Mouse (Mus musculus) kidney, postnatal 36 days (tissue): Measurements from ENCODE around the gene Uimc1.
"Not testable (repeated sequence)": the region's sequence is repeated elsewhere in the genome, so short reads cannot be mapped to it uniquely, and the experiment has no call there.

Experiments
- DNase-seq, 2 experiments: peaks; one replicate each; pipeline ENCODE4 v3.0.0; 2021 to 2022; ENCODE audit warnings: mixed read lengths in 2 of 2

Gene Uimc1

DNA sequence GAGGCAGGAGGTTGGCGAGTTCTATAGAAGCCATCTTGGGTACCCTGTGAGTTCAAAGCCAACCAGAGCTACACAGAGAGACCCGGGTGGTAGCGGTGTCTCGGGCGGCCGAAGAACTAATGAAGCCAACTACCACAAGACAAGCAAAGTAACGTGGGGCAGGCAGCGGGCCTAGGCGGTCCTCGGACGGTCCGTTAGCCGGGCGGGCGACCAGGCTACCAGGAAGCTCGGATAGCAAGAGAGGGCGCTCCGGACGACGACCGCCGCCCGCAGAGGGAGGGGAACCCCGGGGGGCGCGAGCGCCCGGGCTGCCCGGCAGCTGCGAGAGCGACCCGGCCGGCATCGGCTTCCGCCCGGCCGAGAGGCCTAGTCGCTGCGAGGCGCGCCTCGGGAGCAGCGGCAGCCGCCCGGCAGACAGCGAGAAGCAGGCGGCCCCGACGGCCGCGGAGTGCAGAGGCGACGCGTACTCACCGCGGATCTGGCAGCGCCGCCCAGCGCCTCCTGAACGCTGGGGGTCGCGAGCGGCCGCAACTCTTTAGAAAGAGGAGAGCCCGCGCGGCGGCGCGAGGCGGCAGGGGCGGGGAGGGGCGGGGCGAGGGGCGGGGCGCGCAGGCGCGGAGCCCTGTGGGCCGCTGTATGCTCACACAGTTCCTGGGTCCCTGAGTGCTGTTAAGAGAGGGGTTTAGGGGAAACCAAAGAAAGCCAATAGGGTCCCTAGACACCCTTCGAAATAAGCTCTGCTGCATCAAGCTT lies at the start of gene Uimc1:
TSS of gene Uimc1 (minus strand) at position 575 of the 753 bp plus-strand sequence.
- DNase-seq = peak; percentile 83 to 89

DNA sequence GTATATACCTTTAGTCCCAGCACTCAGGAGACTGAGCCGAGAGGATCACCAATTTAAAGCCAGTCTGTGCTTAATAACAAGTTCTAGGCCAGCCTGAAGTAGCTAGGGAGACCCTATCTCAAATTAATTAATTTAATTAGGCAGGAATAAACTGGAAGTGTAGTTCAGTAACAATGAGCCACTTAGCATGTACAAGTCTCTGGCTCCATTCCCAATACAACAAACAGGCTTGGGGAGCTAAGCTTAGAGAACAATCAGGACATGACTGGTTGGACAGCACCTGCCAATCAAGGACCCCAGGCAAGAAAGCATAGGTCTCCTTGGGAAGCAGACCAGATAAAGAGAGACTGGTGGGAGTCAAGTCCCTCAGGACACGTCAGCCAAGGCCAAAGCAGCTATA lies 40.2 kb upstream of the Uimc1 start:
- no peak for DNase-seq

DNA sequence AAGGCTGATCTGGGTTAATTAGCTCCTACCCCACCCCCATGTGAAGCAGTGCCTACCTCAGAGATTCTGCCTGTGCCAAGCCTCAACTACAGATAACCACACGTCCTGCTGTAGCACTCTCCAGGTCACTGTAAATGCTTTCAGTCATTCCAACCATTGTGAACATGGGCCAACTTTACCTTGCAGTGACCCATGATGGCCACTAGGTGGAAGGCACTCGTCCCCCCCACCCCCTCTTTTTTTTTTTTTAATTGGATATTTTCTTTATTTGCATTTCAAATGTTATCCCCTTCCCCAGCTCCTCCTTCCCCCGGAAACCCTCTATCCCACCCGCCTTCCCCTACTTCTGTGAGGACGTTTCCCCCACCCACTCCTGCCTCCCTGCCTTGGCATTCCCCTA lies 35.3 kb upstream of the Uimc1 start:
- peak; percentile 11 to 39 for DNase-seq

- DNase-seq = no peak
These were observed 33.3 kb upstream of the Uimc1 start, which contains the start of gene Gm17617 for GRCm38 (mm10) chr13:55133448-55133847. TSS of gene Gm17617 (minus strand) at chr13:55133548.

GRCm38 (mm10) chr13:55124903-55125302 lies 24.8 kb upstream of the Uimc1 start:
- DNase-seq = no peak

GRCm38 (mm10) chr13:55114375-55114774 lies 14.3 kb upstream of the Uimc1 start:
- DNase-seq = no peak

DNA sequence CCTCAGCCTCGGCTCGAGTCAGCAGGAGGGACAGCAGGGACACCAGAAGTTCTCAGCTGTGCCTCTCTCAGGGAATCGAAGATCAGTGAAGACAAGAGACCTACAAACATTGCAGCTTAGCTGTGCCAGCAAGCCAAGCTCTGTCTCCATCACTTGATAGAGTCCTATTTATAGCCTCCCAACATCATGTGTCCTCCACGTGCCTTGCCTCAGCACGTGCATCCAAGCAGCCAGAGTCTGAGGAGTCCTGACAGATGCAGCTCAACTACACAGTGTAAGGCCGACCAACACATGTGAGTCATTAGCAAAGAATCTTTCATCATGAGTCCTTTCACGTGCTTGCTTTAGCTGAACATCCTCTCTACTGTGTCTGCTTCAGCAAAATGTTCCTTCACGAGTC lies 7.6 kb upstream of the Uimc1 start:
- peak in 1 of 2 experiments; percentile 5 for DNase-seq

GRCm38 (mm10) chr13:55107116-55107515 lies 7.0 kb upstream of the Uimc1 start:
- DNase-seq = no peak

GRCm38 (mm10) chr13:55105953-55106691 lies 6.0 kb upstream of the Uimc1 start:
- peak; percentile 12 to 17 for DNase-seq

- DNase-seq = peak; percentile 99 to 100
These were observed 5.2 kb upstream of the Uimc1 start, which contains the start of gene Zfp346 for GRCm38 (mm10) chr13:55105045-55105952. TSS of gene Zfp346 (plus strand) at chr13:55105311.

DNA sequence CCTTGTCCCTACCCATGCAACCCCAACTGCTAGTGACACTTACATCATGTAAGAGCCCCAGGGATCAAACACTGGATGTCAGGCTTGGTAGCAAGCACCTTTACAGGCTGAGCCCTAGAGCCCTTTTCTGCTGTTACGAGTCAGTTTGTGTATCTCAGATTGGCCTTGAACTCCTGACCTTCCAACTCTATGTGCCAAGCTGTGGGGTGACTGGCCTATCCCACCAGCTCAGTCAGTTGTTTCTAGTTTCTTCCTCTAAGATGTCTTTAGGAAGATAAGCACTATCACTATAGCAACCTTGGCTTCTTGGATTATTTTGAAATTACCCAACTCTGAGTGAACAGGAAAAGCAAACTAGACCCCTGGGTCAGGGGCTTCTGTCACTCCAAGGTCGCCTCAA lies 3.3 kb upstream of the Uimc1 start:
- no peak for DNase-seq

- no peak for DNase-seq
These were observed 2.3 kb upstream of the Uimc1 start for GRCm38 (mm10) chr13:55102366-55102765.

DNA sequence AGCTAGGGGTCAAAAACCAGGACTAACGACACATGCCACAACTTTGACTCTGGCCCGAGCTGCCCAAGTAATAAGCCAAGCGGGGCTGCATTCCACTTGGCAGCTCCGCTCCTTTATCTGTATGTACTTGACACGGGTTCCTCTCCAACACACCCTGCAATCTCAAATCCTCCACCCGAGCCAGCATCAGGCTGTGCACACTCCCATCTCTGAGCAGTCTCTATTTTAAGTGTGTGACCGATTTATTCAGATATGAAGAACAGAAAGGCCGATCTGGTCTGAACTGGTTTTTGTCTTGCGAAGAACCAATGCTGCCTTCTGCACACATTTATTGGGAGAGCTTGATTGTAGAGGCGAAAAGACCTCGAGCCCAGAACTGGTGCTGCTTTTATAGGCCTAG lies 1.5 kb upstream of the Uimc1 start:
- no peak for DNase-seq

- DNase-seq = peak; percentile 13 to 32
These were observed 904 bp downstream of the Uimc1 start for GRCm38 (mm10) chr13:55099066-55099725.

GRCm38 (mm10) chr13:55097841-55098240 lies 2.3 kb downstream of the Uimc1 start:
- not testable (repeated sequence) for DNase-seq

DNA sequence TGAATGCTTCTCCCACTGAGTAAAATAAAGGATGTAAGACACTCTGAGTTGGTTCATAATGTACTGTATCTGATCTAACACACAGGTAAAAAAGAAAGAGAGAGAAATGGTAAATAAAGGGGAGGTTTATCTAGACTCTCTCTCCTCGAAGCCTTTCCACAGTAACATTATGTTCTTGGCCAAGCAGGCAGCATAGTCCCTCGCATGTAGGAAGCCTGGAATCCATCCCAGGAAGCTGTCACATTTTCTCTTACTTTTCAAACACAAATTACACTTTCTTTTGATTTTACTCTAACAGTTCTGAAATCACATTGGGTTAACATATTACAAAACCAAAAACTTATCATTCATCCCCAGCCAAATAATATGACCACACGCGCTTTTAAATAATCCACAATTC lies 7.5 kb downstream of the Uimc1 start:
- DNase-seq = no peak

- no peak for DNase-seq
These were observed 24.5 kb downstream of the Uimc1 start for GRCm38 (mm10) chr13:55075597-55075996.

DNA sequence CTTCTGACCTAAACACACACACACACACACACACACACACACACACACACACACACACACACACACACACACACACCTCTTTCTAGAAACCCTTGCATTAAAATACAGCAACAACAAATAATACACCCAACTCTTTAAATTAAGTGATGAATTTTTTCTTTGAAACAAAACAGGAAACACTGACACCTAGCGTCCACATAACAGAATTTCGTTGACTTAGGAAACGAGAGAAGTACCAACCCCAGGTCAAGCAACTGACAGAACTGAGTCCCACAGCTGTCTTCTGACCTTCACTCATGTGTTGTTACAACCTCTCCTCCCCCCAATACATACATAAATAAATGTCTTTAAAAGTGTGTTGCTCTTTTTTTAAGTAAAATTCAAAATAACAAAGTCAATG lies 28.8 kb downstream of the Uimc1 start:
- DNase-seq = peak in 1 of 2 experiments; percentile 6

GRCm38 (mm10) chr13:55069719-55070118 lies 30.4 kb downstream of the Uimc1 start:
- DNase-seq = no peak

- DNase-seq = no peak
These were observed 36.8 kb downstream of the Uimc1 start for GRCm38 (mm10) chr13:55063276-55063675.

GRCm38 (mm10) chr13:55058042-55058441 lies 42.1 kb downstream of the Uimc1 start:
- peak; percentile 12 to 61 for DNase-seq

DNA sequence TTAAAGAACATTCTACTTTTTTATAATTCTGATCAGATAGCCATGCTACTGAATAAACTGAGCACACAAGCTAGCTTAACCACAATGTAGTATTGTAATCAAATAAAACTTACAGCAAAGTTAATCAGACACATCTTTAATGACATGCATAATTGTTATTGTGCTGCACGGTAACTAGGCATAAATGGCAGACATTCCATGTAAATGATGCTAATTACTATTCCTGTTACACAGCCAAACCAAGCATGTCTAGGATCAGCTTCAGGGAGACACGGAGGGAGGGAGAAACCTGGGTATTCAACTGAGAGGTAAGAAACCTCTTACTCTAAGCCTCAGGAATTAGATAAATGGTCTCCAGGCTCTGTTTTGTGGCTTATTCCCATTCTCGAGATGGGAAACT lies 52.4 kb downstream of the Uimc1 start:
- no peak for DNase-seq
